Mouse (Mus musculus) induced T-regulatory cell, adult 2 months (primary cell): Measurements from ENCODE around the gene Schip1.

Experiments used
- DNase-seq: peaks from one replicate; pipeline ENCODE4 v3.0.0-alpha.2; 2012; ENCODE audit warnings: low read depth

The Schip1 gene

GRCm38 (mm10) chr3:68675216-68675835, 610.7 kb downstream of the Schip1 start:
- DNase-seq: no peak
